Mouse (Mus musculus) neural tube, embryonic 13.5 days (tissue): ENCODE data around the gene Aifm2. TPM values are rescaled to one million over a fixed set of nuclear protein-coding genes. Genes with fewer than 3 reads are reported as not detected.

ENCODE experiments used
- ATAC-seq: fragments of 200-750 bp; cut with Nextera tagmentation; 2 replicates; pipeline ENCODE4 v1.8.0; 2017; ENCODE audit warnings: low read depth, mild to moderate bottlenecking, moderate TSS enrichment, moderate library complexity
- H3K27ac ChIP-seq: fragments of 300-500 bp; sonication (generic); replicated peaks from 2 replicates; pipeline ENCODE4 v1.5.1; 2015; ENCODE audit warnings: moderate library complexity, mild to moderate bottlenecking, inconsistent platforms
- H3K27me3 ChIP-seq: fragments of 300-500 bp; sonication (generic); 2 replicates; pipeline ENCODE4 v1.6.1; 2015; ENCODE audit warnings: mild to moderate bottlenecking, inconsistent platforms
- H3K36me3 ChIP-seq: fragments of 300-500 bp; sonication (generic); 2 replicates; pipeline ENCODE4 v1.6.1; 2015; ENCODE audit warnings: mild to moderate bottlenecking, inconsistent platforms
- H3K4me1 ChIP-seq: fragments of 300-500 bp; sonication (generic); replicated peaks from 2 replicates; pipeline ENCODE4 v1.6.1; 2015; ENCODE audit warnings: inconsistent platforms
- H3K4me2 ChIP-seq: fragments of 300-500 bp; sonication (generic); 2 replicates; pipeline ENCODE4 v1.6.1; 2015; ENCODE audit warnings: inconsistent platforms, mild to moderate bottlenecking, moderate library complexity
- H3K4me3 ChIP-seq: fragments of 300-500 bp; sonication (generic); 2 replicates; pipeline ENCODE4 v1.5.1; 2015; ENCODE audit warnings: mild to moderate bottlenecking, inconsistent platforms
- H3K9ac ChIP-seq: fragments of 300-500 bp; sonication (generic); 2 replicates; pipeline ENCODE4 v1.6.1; 2015; ENCODE audit warnings: moderate library complexity, mild to moderate bottlenecking, inconsistent platforms
- H3K9me3 ChIP-seq: fragments of 300-500 bp; sonication (generic); 2 replicates; pipeline ENCODE4 v1.6.1; 2016; ENCODE audit warnings: inconsistent platforms
- WGBS: fragments of 180-500 bp; shearing (Covaris S2); methylation state at CpG from one replicate; pipeline ENCODE4 v1.1.7; 2015; 5-methylcytosine and 5-hydroxymethylcytosine counted together
- polyA plus RNA-seq: library from polyadenylated mRNA; unstranded; fragments of >200 nt; fragmentation: Nextera tagmentation; extraction: Ambion mirVana; gene quantifications from 2 replicates; pipeline ENCODE4 v1.2.1, GENCODE M21; 2015

The Aifm2 gene
- polyA plus RNA-seq = 10.7 and 14.1 TPM in 2 replicates

DNA sequence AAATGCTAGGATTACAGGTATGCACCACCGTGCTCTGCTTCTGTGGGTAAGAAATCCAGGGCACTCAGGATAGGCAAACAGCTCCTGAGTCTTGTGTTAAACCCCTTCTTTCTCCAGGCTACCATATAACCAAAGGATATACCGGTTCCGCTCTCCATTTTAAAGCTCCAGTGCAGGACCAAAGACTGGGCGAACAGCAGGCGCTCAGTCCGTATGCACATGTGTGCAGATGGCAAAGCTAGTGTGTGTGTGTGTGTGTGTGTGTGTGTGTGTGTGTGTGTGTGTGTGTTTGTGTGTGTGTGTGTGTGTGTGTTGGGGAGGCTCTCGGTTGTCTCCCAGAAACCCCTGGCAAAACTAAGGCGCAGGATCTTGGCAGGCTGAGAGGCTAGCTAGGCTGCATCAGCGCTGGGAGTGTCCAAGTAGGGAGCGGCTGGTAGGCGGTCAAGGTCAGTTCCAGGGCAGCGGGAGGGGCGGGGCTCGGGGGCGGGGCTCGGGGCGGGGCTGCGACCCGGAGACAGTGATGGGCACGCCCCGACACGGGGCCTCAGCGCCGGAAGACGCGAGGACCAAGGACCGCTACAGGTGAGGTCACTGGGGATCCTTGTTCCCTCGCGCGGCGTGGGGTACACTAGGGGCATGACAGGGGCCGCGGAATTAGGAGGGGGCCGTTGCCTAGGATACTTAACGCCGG, at the start of gene Aifm2:
Gene Aifm2, plus strand, starts transcription at position 493 of the 691 bp plus-strand sequence.
- Histone ChIP-seq H3K4me2 (peak within 1 kb of the TSS; percentile 84), H3K36me3 (no peaks in the 10 kb centered on the region), H3K9ac (peak within 1 kb of the TSS; percentile 71), H3K27me3 (peaks cover 19% of the 10 kb centered on the region; the same call in 1 of the 2 replicates), H3K4me3 (peak within 1 kb of the TSS; percentile 51), H3K4me1 (peaks cover 11% of the 10 kb centered on the region), H3K9me3 (no peaks in the 10 kb centered on the region), H3K27ac (no peak within 1 kb of the TSS)
- 10% methylated on average over 36 of the region's 36 CpGs for WGBS
- ATAC-seq = peak; percentile 89

DNA sequence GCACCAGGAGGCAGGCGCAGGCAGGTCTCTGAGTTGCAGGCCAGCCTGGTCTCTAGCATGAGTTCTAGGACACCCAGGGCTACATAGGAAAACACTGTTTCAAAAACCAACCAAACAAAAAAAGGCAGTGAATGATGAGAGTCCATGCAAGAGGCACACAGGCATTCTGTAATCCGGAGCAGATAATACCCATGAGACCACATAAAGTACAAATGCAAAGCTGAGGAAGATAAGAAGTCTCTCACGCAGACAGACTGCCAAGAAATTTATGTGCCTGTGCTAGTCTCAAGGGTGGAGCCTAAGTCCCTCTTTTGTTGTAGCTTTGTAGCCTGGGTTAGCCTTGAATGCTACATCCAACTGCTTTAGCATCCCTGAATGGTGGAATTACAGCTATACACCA, 49.4 kb upstream of the Aifm2 start:
- no peak overlapping the region for H3K4me2 ChIP-seq
- peaks cover 21% of the 10 kb centered on the region for H3K4me1 ChIP-seq
- 80% methylated on average over 3 of the region's 3 CpGs for WGBS
- H3K9me3 ChIP-seq = no peaks in the 10 kb centered on the region
- no peak overlapping the region for H3K27ac ChIP-seq
- H3K27me3 ChIP-seq = no peaks in the 10 kb centered on the region
- no peak for ATAC-seq
- H3K4me3 ChIP-seq = no peak overlapping the region
- H3K36me3 ChIP-seq = peaks cover 75% of the 10 kb centered on the region
- no peak overlapping the region for H3K9ac ChIP-seq

- Histone ChIP-seq H3K36me3 (peaks cover 93% of the 10 kb centered on the region), H3K27me3 (no peaks in the 10 kb centered on the region), H3K4me2 (no peak overlapping the region), H3K27ac (no peak overlapping the region), H3K9ac (no peak overlapping the region), H3K4me3 (no peak overlapping the region), H3K4me1 (no peaks in the 10 kb centered on the region), H3K9me3 (no peaks in the 10 kb centered on the region)
- peak; percentile 89 for ATAC-seq
- WGBS = 57% methylated on average over 7 of the region's 7 CpGs
Measured at GRCm38 (mm10) chr10:61669289-61669688, 45.8 kb upstream of the Aifm2 start.

- no peak overlapping the region for H3K9ac ChIP-seq
- no peak overlapping the region for H3K4me3 ChIP-seq
- no peaks in the 10 kb centered on the region for H3K27me3 ChIP-seq
- no peaks in the 10 kb centered on the region for H3K4me1 ChIP-seq
- H3K4me2 ChIP-seq = no peak overlapping the region
- no peak overlapping the region for H3K27ac ChIP-seq
- H3K36me3 ChIP-seq = peaks cover 93% of the 10 kb centered on the region
- no peaks in the 10 kb centered on the region for H3K9me3 ChIP-seq
- ATAC-seq = no peak
Measured at GRCm38 (mm10) chr10:61669896-61670295, 45.2 kb upstream of the Aifm2 start.

DNA sequence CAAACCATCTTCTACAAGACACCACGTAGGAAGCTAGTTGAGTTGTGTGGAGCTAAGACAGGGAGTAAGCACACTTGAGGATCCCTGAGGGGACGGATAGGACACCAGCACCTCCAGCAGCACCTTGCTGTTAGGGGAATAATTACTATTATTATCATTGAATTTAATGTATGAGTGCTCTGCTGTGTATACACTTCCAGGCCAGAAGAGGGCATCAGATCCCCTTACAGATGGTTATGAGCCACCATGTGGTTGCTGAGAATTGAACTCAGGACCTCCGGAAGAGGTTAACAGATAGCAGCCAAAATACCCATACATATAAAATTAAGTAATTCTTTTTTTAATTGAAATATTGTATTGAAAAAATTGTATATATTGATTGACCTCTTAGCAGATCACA, 44.3 kb upstream of the Aifm2 start:
- Histone ChIP-seq H3K27ac (no peak overlapping the region), H3K4me3 (no peak overlapping the region), H3K9me3 (no peaks in the 10 kb centered on the region), H3K36me3 (peaks cover 91% of the 10 kb centered on the region), H3K4me1 (no peaks in the 10 kb centered on the region), H3K4me2 (no peak overlapping the region), H3K27me3 (no peaks in the 10 kb centered on the region), H3K9ac (no peak overlapping the region)
- no peak for ATAC-seq
- WGBS = 94% methylated on average over 3 of the region's 3 CpGs

DNA sequence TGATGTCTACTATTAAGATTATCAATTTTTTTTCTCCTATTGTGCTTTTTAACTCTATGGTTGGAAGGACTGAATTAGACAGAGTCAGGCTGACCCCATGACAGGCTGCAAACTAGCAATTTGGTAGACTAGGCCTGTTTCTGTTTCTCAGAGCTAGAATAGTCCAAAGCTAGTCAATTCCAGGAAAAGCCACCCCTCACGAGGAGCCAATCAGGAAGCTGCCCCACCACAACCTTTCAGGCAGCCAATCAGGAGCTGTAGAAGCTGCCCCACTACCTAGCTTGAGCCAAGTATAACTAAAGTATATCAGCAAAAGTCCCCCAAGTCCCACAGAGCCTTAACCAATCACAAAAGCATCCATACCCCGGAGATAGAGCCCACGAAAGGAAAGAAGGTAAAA, 39.1 kb upstream of the Aifm2 start:
- no peak for ATAC-seq
- no peak overlapping the region for H3K4me3 ChIP-seq
- H3K36me3 ChIP-seq = peaks cover 47% of the 10 kb centered on the region
- no peak overlapping the region for H3K4me2 ChIP-seq
- peaks cover 11% of the 10 kb centered on the region for H3K4me1 ChIP-seq
- 73% methylated on average over 3 of the region's 3 CpGs for WGBS
- H3K27ac ChIP-seq = no peak overlapping the region
- H3K27me3 ChIP-seq = no peaks in the 10 kb centered on the region
- H3K9me3 ChIP-seq = no peaks in the 10 kb centered on the region
- no peak overlapping the region for H3K9ac ChIP-seq

GRCm38 (mm10) chr10:61679545-61679944, 35.5 kb upstream of the Aifm2 start:
- peak overlapping the region; percentile 96 for H3K9ac ChIP-seq
- peak; percentile 17 for ATAC-seq

GRCm38 (mm10) chr10:61680015-61680913, 34.8 kb upstream of the Aifm2 start, which contains the start of gene Sar1a:
Sar1a (plus strand) TSS chr10:61680299.
- H3K9me3 ChIP-seq = no peaks in the 10 kb centered on the region
- under 1% methylated on average over 80 of the region's 84 CpGs for WGBS
- peak within 1 kb of the TSS; percentile 96 for H3K9ac ChIP-seq
- H3K36me3 ChIP-seq = peaks cover 14% of the 10 kb centered on the region
- no peaks in the 10 kb centered on the region for H3K27me3 ChIP-seq
- peak within 1 kb of the TSS; percentile 94 for H3K4me3 ChIP-seq
- peak within 1 kb of the TSS; percentile 88 for H3K4me2 ChIP-seq
- ATAC-seq = peak; percentile 100
- peak within 1 kb of the TSS; percentile 86 for H3K27ac ChIP-seq
- peaks cover 31% of the 10 kb centered on the region for H3K4me1 ChIP-seq

More at GRCm38 (mm10) chr10:61679545-61679944, 35.5 kb upstream of the Aifm2 start:
- H3K27me3 ChIP-seq = no peaks in the 10 kb centered on the region
- peaks cover 31% of the 10 kb centered on the region for H3K4me1 ChIP-seq
- no peaks in the 10 kb centered on the region for H3K9me3 ChIP-seq
- peak overlapping the region; percentile 86 for H3K27ac ChIP-seq
- H3K4me3 ChIP-seq = peak overlapping the region; percentile 94
- WGBS = 37% methylated on average over 9 of the region's 9 CpGs
- H3K36me3 ChIP-seq = peaks cover 14% of the 10 kb centered on the region
- H3K4me2 ChIP-seq = peak overlapping the region; percentile 68

- H3K27ac ChIP-seq = no peak overlapping the region
- WGBS = 91% methylated on average over 8 of the region's 8 CpGs
- H3K4me3 ChIP-seq = no peak overlapping the region
- no peak overlapping the region for H3K9ac ChIP-seq
- no peak overlapping the region for H3K4me2 ChIP-seq
- H3K9me3 ChIP-seq = no peaks in the 10 kb centered on the region
- no peaks in the 10 kb centered on the region for H3K4me1 ChIP-seq
- no peaks in the 10 kb centered on the region for H3K27me3 ChIP-seq
- no peak for ATAC-seq
- H3K36me3 ChIP-seq = peaks cover 95% of the 10 kb centered on the region
Measured at GRCm38 (mm10) chr10:61689405-61689804, 25.7 kb upstream of the Aifm2 start.

DNA sequence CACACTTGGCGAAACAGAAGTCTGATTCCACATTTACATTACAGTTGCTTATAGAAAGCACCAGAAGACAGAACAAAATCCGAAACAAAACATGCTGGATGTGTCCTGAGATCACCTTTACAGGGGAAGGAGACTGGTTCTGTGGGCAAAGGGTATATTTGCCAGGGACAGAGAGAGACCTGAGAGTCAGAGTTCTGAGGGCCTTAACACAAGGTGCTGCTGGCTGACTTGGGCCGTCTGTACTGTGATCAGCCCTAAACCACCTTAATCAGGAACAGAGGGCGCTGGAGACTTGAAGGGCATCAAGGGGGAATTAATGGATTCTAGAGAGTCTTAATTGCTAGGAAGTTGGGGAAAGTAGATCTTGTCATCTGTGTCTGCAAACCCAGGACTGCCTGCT, 21.5 kb upstream of the Aifm2 start:
- no peaks in the 10 kb centered on the region for H3K27me3 ChIP-seq
- WGBS = 87% methylated on average over 4 of the region's 4 CpGs
- peaks cover 25% of the 10 kb centered on the region for H3K4me1 ChIP-seq
- H3K4me2 ChIP-seq = no peak overlapping the region
- no peaks in the 10 kb centered on the region for H3K9me3 ChIP-seq
- no peak overlapping the region for H3K27ac ChIP-seq
- no peak for ATAC-seq
- H3K4me3 ChIP-seq = no peak overlapping the region
- no peak overlapping the region for H3K9ac ChIP-seq
- H3K36me3 ChIP-seq = peaks cover 67% of the 10 kb centered on the region

GRCm38 (mm10) chr10:61694870-61695670, 20.0 kb upstream of the Aifm2 start, which contains the start of gene Tysnd1:
Tysnd1 (plus strand) TSS chr10:61695514.
- peak within 1 kb of the TSS; percentile 78 for H3K9ac ChIP-seq
- peak within 1 kb of the TSS; percentile 100 for H3K4me2 ChIP-seq
- no peaks in the 10 kb centered on the region for H3K27me3 ChIP-seq
- ATAC-seq = peak; percentile 98
- WGBS = 1% methylated on average over 42 of the region's 42 CpGs
- H3K9me3 ChIP-seq = no peaks in the 10 kb centered on the region
- peak within 1 kb of the TSS; percentile 85 for H3K4me3 ChIP-seq
- peak within 1 kb of the TSS; percentile 39 for H3K27ac ChIP-seq
- peaks cover 31% of the 10 kb centered on the region for H3K4me1 ChIP-seq
- H3K36me3 ChIP-seq = peaks cover 61% of the 10 kb centered on the region
